Comparison of ENCODE assay signal across 17 mouse cellular contexts in the genomic region with DNA sequence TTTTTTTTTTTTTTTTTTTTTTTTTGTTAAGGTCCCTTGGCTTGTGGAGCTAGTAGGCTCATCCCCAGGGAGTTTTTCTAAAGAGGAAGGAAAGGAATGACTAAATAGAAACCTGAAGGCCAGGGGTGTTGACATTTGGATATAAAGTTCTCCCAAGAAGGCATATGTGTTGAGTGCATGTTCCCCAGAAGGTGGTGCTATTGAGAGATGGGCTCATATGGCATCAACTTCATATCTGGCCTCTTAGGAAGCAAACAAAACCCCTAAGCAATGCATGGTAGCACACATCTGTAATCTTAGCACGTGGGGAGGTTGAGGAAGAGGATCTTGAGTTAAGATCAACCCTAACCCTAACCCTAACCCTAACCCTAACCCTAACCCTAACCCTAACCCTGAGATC. TPM values are rescaled to one million over a fixed set of nuclear protein-coding genes. Genes with fewer than 3 reads are reported as not detected.
DNase-seq lines count a peak whose midpoint lies in the region; ATAC-seq and TF ChIP-seq lines count a peak whose summit lies in the region.
"Had no signal": no experiment of that assay in that cellular context is flagged by ENCODE, and none has a peak within 500 bp of the region (broad histone marks: within the 10 kb centered on the region; RNA-seq: fewer than 3 reads in every experiment).

No protein-coding gene starts in this region.

- no peaks in the 10 kb centered on the region for H3K36me3 ChIP-seq in heart, embryonic 10.5 days
- H3K36me3 ChIP-seq: hindbrain, embryonic 15.5 days; limb, embryonic 12.5 days; neural tube, embryonic 15.5 days had no signal

- H3K9me3 ChIP-seq in heart, embryonic 10.5 days: no peaks in the 10 kb centered on the region
- H3K9me3 ChIP-seq: hindbrain, embryonic 15.5 days; limb, embryonic 12.5 days; neural tube, embryonic 15.5 days had no signal

- H3K4me3 ChIP-seq in layer of hippocampus, adult 2 months: no peak overlapping the region
- no peak overlapping the region for H3K4me3 ChIP-seq in heart, embryonic 10.5 days
- H3K4me3 ChIP-seq: hindbrain, embryonic 15.5 days; limb, embryonic 12.5 days; neural tube, embryonic 15.5 days had no signal

- ATAC-seq in megakaryocyte, adult 5-6 weeks (ENCODE audit: poor library complexity, severe bottlenecking): peak; percentile 89
- ATAC-seq: Patski had no signal

- H3K4me1 ChIP-seq in heart, embryonic 10.5 days: 0 out of 2 replicates have a peak, but pooled peaks cover under 1% of the 10 kb centered on the region
- H3K4me1 ChIP-seq: hindbrain, embryonic 15.5 days; limb, embryonic 12.5 days; neural tube, embryonic 15.5 days had no signal

- DNase-seq in layer of hippocampus, adult 2 months (ENCODE audit: low spot score in 2 of 2): no peak
- DNase-seq in layer of hippocampus, postnatal 14 days (ENCODE audit: low spot score in 2 of 2): no peak
- peak; percentile 75 for DNase-seq in CD4-positive, CD25-positive, alpha-beta regulatory T cell, adult 2 months (ENCODE audit: low read depth, low spot score)
- DNase-seq in R1 (ENCODE audit: low read depth, low spot score): peak; percentile 45
- no peak for DNase-seq in heart, embryonic 10.5 days (ENCODE audit: low spot score)
- no peak for DNase-seq in cerebellum, adult 9-11 months
- no peak for DNase-seq in right cerebral cortex, postnatal 4 days
- DNase-seq: adrenal gland, postnatal 25 days; cerebellum, adult 8-10 months; thymus, adult 2 months had no signal

- H3K27me3 ChIP-seq in heart, embryonic 10.5 days (ENCODE audit: insufficient read depth, poor library complexity, severe bottlenecking): no peaks in the 10 kb centered on the region
- H3K27me3 ChIP-seq: hindbrain, embryonic 15.5 days; limb, embryonic 12.5 days; neural tube, embryonic 15.5 days; Patski had no signal

- peak; percentile 63 for TF ChIP-seq CTCF in layer of hippocampus, adult 2 months (conservative IDR thresholded peaks at IDR 0.05)

- H3K27ac ChIP-seq in layer of hippocampus, adult 2 months: no peak overlapping the region
- no peak overlapping the region for H3K27ac ChIP-seq in heart, embryonic 10.5 days
- H3K27ac ChIP-seq: hindbrain, embryonic 15.5 days; limb, embryonic 12.5 days; neural tube, embryonic 15.5 days had no signal

- 75% methylated on average over 1 of the region's 1 CpGs for WGBS in heart, embryonic 10.5 days

RNA-seq across cellular contexts. Expression of a gene that starts 8.0 kb away (rescaled TPM):
- 100 to 1,000 TPM; 107 to 115 TPM for total RNA-seq in layer of hippocampus, adult 2 months (2021)
- 100 to 1,000 TPM in 1 of 2 experiments, 10 to 100 TPM in 1; 94.5 to 104 TPM for total RNA-seq in layer of hippocampus, postnatal 14 days (2021)
- total RNA-seq in megakaryocyte, adult 5-6 weeks (2015): 6.0 and 9.8 TPM in 2 replicates
- total RNA-seq in megakaryocyte, adult 5-6 weeks (2017): 8.0 and 13.0 TPM in 2 replicates
- 15.1 and 18.7 TPM in 2 replicates for polyA plus RNA-seq in heart, embryonic 10.5 days (2016; fragmentation: Nextera tagmentation; extraction: Ambion mirVana)

RNA-seq across cellular contexts. Expression of a gene that starts 12.8 kb away (rescaled TPM):
- total RNA-seq in layer of hippocampus, adult 2 months (2021): 10 to 100 TPM; 64.7 to 65.3 TPM
- 10 to 100 TPM; 57.5 to 62.3 TPM for total RNA-seq in layer of hippocampus, postnatal 14 days (2021)
- 86.8 and 91.0 TPM in 2 replicates for total RNA-seq in megakaryocyte, adult 5-6 weeks (2015)
- total RNA-seq in megakaryocyte, adult 5-6 weeks (2017): 20.1 and 33.8 TPM in 2 replicates
- 104 and 110 TPM in 2 replicates for polyA plus RNA-seq in heart, embryonic 10.5 days (2016; fragmentation: Nextera tagmentation; extraction: Ambion mirVana)

RNA-seq across cellular contexts. Expression of a gene that starts 41.3 kb away (rescaled TPM):
- total RNA-seq in layer of hippocampus, adult 2 months (2021): under 1 TPM; 0.20 to 0.22 TPM
- total RNA-seq in layer of hippocampus, postnatal 14 days (2021): under 1 TPM in 1 of 2 experiments, not detected in 1; 0.45 TPM
- total RNA-seq in megakaryocyte, adult 5-6 weeks (2015): 0.07 and 0.16 TPM in 2 replicates
- 0.07 TPM in 1 of 2 replicates, not detected in the other for total RNA-seq in megakaryocyte, adult 5-6 weeks (2017)
- 1.3 TPM in 2 replicates for polyA plus RNA-seq in heart, embryonic 10.5 days (2016; fragmentation: Nextera tagmentation; extraction: Ambion mirVana)
- total RNA-seq: gastrocnemius, postnatal 4 days had no signal
- polyA plus RNA-seq: midbrain, embryonic 11.5 days had no signal

Comparison
In these comparisons a context has a peak if more than half of its experiments do, and no peak if none do; other contexts are left out.
1. DNase-seq: peak in CD4-positive, CD25-positive, alpha-beta regulatory T cell, adult 2 months (single experiment) and R1 (single experiment); none in layer of hippocampus, adult 2 months (0 of 2), layer of hippocampus, postnatal 14 days (0 of 2), heart, embryonic 10.5 days (single experiment), cerebellum, adult 9-11 months (single experiment) and right cerebral cortex, postnatal 4 days (single experiment).
2. RNA of a gene that starts 8.0 kb away (total RNA-seq): 107 to 115 TPM in layer of hippocampus, adult 2 months and 94.5 to 104 TPM in layer of hippocampus, postnatal 14 days; 6.0 to 13.0 TPM in megakaryocyte, adult 5-6 weeks; every median in the first group is over 4 times any median in the second.